Mouse (Mus musculus): ENCODE measurements around the gene Th.

- no peak for TF ChIP-seq ZNF384 (IDR thresholded peaks at IDR 0.05; ENCODE audit: low read depth, low read length)
- TF ChIP-seq HCFC1 (IDR thresholded peaks at IDR 0.05; ENCODE audit: borderline replicate concordance, insufficient read depth, low read length) = no peak
These were observed 14.8 kb downstream of the Th start for GRCm38 (mm10) chr7:142916178-142916577.

Measured in ES-E14 (cell line).